Mouse (Mus musculus) urinary bladder, postnatal 36 days (tissue): ENCODE results near the gene Grid1.

Source experiments
- DNase-seq, 2 experiments: peaks; one replicate each; pipeline ENCODE4 v3.0.0; 2022; ENCODE audit warnings: low spot score in 2 of 2, mixed read lengths in 1 of 2

The Grid1 gene

GRCm38 (mm10) chr14:34819919-34820652, at the start of gene Grid1:
Gene Grid1, plus strand, starts transcription at chr14:34820108.
- DNase-seq = no peak

- no peak for DNase-seq
Observed at GRCm38 (mm10) chr14:34770467-34770866, 49.4 kb upstream of the Grid1 start.

GRCm38 (mm10) chr14:34771601-34772000, 48.3 kb upstream of the Grid1 start:
- DNase-seq = no peak

- DNase-seq = no peak
Observed at GRCm38 (mm10) chr14:34772132-34772531, 47.8 kb upstream of the Grid1 start.

GRCm38 (mm10) chr14:34773681-34774080, 46.2 kb upstream of the Grid1 start:
- no peak for DNase-seq

- DNase-seq = no peak
Observed at GRCm38 (mm10) chr14:34774231-34774630, 45.7 kb upstream of the Grid1 start.

- no peak for DNase-seq
Observed at GRCm38 (mm10) chr14:34776719-34777385, 43.1 kb upstream of the Grid1 start.

GRCm38 (mm10) chr14:34777810-34778209, 42.1 kb upstream of the Grid1 start:
- DNase-seq = no peak

GRCm38 (mm10) chr14:34778760-34779159, 41.1 kb upstream of the Grid1 start:
- no peak for DNase-seq

- no peak for DNase-seq
Observed at GRCm38 (mm10) chr14:34793406-34794037, 26.4 kb upstream of the Grid1 start.

GRCm38 (mm10) chr14:34810763-34811489, 9.0 kb upstream of the Grid1 start:
- DNase-seq = peak; percentile 55 to 62

- DNase-seq = no peak
Observed at GRCm38 (mm10) chr14:34811490-34811808, 8.5 kb upstream of the Grid1 start.

- DNase-seq = no peak
Observed at GRCm38 (mm10) chr14:34816301-34816700, 3.6 kb upstream of the Grid1 start.

- DNase-seq = no peak
Observed at GRCm38 (mm10) chr14:34818387-34818980, 1.4 kb upstream of the Grid1 start.

GRCm38 (mm10) chr14:34819121-34819918, 588 bp upstream of the Grid1 start:
- no peak for DNase-seq

GRCm38 (mm10) chr14:34820653-34821005, 721 bp downstream of the Grid1 start:
- no peak for DNase-seq

- no peak for DNase-seq
Observed at GRCm38 (mm10) chr14:34821131-34821790, 1.4 kb downstream of the Grid1 start.

- DNase-seq = no peak
Observed at GRCm38 (mm10) chr14:34823136-34823535, 3.2 kb downstream of the Grid1 start.

GRCm38 (mm10) chr14:34824186-34824585, 4.3 kb downstream of the Grid1 start:
- no peak for DNase-seq

GRCm38 (mm10) chr14:34825902-34826301, 6.0 kb downstream of the Grid1 start:
- no peak for DNase-seq

GRCm38 (mm10) chr14:34829831-34830230, 9.9 kb downstream of the Grid1 start:
- no peak for DNase-seq
